Mouse (Mus musculus): ENCODE results near the gene Lrrc75a. TPM values are rescaled to one million over a fixed set of nuclear protein-coding genes. Genes with fewer than 3 reads are reported as not detected.

Gene Lrrc75a
- polyA plus RNA-seq, 1 experiment, result 10.1 TPM

DNA sequence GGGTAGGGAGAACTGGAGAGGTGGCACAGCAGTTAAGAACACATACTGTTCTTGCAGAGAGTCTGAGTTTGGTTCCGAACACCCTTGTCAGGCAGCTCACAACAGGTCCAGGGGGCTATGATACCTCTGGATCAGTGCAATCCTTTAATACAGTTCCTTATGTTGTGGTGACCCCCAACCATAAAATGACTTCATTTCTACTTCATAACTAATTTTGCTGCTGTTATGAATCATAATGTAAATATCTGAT, 40.4 kb downstream of the Lrrc75a start:
- no peak overlapping the region for H3K27ac ChIP-seq (ENCODE audit: insufficient read depth, low read depth, low read length)
- peaks cover 15% of the 10 kb centered on the region for H3K4me1 ChIP-seq (ENCODE audit: control insufficient read depth, insufficient read depth, low read length)
- TF ChIP-seq CTCF (IDR thresholded peaks at IDR 0.05; ENCODE audit: low read depth, low read length) (no peak), POLR2A (IDR thresholded peaks at IDR 0.05; ENCODE audit: borderline replicate concordance, low read depth, low read length) (no peak)
- no peak overlapping the region for H3K4me3 ChIP-seq (ENCODE audit: insufficient read depth, low read length)

GRCm38 (mm10) chr11:62607170-62607951, 41.0 kb downstream of the Lrrc75a start:
- no peak overlapping the region for H3K4me3 ChIP-seq (ENCODE audit: insufficient read depth, low read length)
- no peak overlapping the region for H3K27ac ChIP-seq (ENCODE audit: insufficient read depth, low read depth, low read length)
- TF ChIP-seq POLR2A (IDR thresholded peaks at IDR 0.05; ENCODE audit: borderline replicate concordance, low read depth, low read length) (no peak), CTCF (IDR thresholded peaks at IDR 0.05; ENCODE audit: low read depth, low read length) (no peak)
- H3K4me1 ChIP-seq (ENCODE audit: control insufficient read depth, insufficient read depth, low read length), result peaks cover 15% of the 10 kb centered on the region

DNA sequence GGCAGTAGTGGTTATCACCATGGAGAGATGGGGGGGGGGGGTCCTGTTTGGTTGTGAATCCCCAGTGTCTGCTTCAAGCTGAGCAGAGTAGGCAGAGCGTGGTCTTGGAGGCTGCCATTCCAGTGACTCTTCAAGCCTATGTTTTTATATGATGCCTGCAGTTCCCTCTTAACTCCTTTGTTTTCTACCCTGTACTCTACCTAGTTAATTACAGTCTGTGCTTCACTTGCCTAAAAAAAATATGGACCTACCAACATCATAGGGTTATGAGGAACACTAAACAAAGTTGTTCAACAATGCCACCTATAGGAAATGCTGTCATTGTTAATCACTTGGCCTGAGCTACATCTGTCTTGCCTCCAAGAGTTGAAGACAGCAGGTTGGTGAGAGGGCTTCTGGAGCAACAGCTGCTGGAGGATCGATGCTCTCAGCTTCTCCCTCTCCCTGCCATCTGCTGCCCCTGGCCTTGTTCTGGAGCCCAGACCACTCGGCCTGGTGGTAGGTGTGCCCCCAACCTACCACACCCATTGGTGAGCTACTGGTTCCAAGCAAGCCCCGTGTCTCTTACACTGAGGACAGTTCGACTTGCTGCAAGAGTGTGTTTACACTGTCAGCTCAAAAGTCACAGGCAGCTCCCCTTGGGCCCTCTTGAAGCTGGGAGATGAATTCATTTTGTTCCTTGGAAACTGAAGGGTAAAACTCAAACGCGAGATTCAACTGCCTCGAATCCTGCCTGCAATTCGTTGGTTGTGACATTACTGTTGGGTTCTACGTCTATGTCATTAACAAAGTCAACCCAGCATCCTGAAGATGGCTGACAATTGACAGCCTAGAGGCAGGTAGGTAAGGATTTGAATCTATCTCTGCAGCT, 41.8 kb downstream of the Lrrc75a start:
- Histone ChIP-seq H3K27ac (ENCODE audit: insufficient read depth, low read depth, low read length) (no peak overlapping the region), H3K4me1 (ENCODE audit: control insufficient read depth, insufficient read depth, low read length) (peaks cover 20% of the 10 kb centered on the region), H3K4me3 (ENCODE audit: insufficient read depth, low read length) (no peak overlapping the region)

GRCm38 (mm10) chr11:62605619-62606298, 42.6 kb downstream of the Lrrc75a start:
- Histone ChIP-seq H3K27ac (ENCODE audit: insufficient read depth, low read depth, low read length) (no peak overlapping the region), H3K4me3 (ENCODE audit: insufficient read depth, low read length) (no peak overlapping the region), H3K4me1 (ENCODE audit: control insufficient read depth, insufficient read depth, low read length) (peaks cover 20% of the 10 kb centered on the region)
- no peak; the same call in 1 of the 2 replicates for TF ChIP-seq CTCF (IDR thresholded peaks at IDR 0.05; ENCODE audit: low read depth, low read length)
- TF ChIP-seq POLR2A (IDR thresholded peaks at IDR 0.05; ENCODE audit: borderline replicate concordance, low read depth, low read length), result no peak

More for the DNA sequence above, 41.8 kb downstream of the Lrrc75a start:
- TF ChIP-seq CTCF (IDR thresholded peaks at IDR 0.05; ENCODE audit: low read depth, low read length) (no peak), POLR2A (IDR thresholded peaks at IDR 0.05; ENCODE audit: borderline replicate concordance, low read depth, low read length) (no peak)

GRCm38 (mm10) chr11:62604886-62605618, 43.3 kb downstream of the Lrrc75a start:
- H3K27ac ChIP-seq (ENCODE audit: insufficient read depth, low read depth, low read length), result no peak overlapping the region

DNA sequence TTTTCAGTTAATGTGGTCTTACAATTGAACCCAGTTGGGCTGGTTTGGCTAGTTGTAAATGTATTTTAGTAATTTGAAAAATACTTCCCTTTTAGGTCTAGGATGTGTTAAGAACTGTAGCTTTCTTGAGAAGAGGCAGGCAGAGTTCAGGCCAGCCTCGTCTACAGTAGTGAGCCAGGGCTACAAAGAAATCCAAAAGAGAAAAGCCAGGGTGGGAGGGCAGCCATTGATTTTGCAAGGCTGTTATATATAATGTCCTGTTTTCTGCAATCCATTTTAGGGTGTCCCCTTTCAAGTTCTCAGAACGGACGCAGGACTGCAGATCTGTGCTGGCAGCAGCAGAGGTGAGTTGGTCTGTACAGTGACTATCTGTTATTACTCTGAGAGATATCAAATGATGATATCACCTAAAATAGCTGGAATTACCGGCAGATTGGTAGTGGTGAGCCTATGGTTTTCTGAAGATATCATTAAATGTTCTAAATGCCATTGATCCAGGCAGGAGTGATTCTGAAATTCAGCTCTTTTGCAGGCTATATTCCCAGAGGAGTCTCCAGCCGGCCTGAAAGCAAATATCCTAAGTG, 44.1 kb downstream of the Lrrc75a start:
- TF ChIP-seq POLR2A (IDR thresholded peaks at IDR 0.05; ENCODE audit: borderline replicate concordance, low read depth, low read length), result no peak
- Histone ChIP-seq H3K4me3 (ENCODE audit: insufficient read depth, low read length) (peak overlapping the region; percentile 84), H3K4me1 (ENCODE audit: control insufficient read depth, insufficient read depth, low read length) (peaks cover 18% of the 10 kb centered on the region), H3K27ac (ENCODE audit: insufficient read depth, low read depth, low read length) (peak overlapping the region; percentile 37)

More at GRCm38 (mm10) chr11:62604886-62605618, 43.3 kb downstream of the Lrrc75a start:
- no peak for TF ChIP-seq CTCF (IDR thresholded peaks at IDR 0.05; ENCODE audit: low read depth, low read length)
- no peak for TF ChIP-seq POLR2A (IDR thresholded peaks at IDR 0.05; ENCODE audit: borderline replicate concordance, low read depth, low read length)
- Histone ChIP-seq H3K4me1 (ENCODE audit: control insufficient read depth, insufficient read depth, low read length) (peaks cover 20% of the 10 kb centered on the region), H3K4me3 (ENCODE audit: insufficient read depth, low read length) (no peak overlapping the region)

DNA sequence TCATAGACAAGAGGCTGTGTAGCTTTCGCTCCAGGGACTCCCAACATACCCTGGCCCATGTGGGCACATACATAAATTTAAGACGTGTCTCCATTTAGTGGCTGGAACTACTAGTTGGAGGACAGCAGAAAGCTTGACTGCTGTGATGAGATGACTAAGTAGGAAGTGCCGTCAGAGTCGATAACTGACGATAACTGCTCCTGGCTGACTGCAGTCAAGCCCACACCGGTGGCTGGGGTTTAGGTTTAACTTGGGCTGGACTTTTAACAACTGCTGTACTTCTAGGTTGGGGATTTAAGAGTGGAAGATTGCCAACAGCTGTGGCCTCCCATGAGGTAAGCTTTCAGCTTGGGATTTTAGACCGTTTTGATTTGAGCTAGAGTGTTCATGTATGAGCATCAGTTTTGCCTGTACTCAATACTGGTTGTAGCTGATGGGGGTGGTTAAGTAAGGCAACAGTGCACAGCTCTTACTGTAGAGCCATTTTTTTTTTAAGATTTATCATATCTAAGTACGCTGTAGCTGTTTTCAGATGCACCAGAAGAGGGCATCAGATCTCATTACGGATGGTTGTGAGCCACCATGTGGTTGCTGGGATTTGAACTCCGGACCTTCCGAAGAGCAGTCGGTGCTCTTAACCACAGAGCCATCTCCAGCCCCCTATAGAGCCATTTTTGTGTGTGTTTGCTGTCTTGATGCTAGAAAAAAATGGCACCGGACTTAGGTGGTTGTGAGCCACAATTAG, 44.8 kb downstream of the Lrrc75a start:
- TF ChIP-seq CTCF (IDR thresholded peaks at IDR 0.05; ENCODE audit: low read depth, low read length), result no peak
- no peak for TF ChIP-seq POLR2A (IDR thresholded peaks at IDR 0.05; ENCODE audit: borderline replicate concordance, low read depth, low read length)
- peak overlapping the region; percentile 96 for H3K27ac ChIP-seq (ENCODE audit: insufficient read depth, low read depth, low read length)
- H3K4me3 ChIP-seq (ENCODE audit: insufficient read depth, low read length), result peak overlapping the region; percentile 84
- peaks cover 12% of the 10 kb centered on the region for H3K4me1 ChIP-seq (ENCODE audit: control insufficient read depth, insufficient read depth, low read length)

DNA sequence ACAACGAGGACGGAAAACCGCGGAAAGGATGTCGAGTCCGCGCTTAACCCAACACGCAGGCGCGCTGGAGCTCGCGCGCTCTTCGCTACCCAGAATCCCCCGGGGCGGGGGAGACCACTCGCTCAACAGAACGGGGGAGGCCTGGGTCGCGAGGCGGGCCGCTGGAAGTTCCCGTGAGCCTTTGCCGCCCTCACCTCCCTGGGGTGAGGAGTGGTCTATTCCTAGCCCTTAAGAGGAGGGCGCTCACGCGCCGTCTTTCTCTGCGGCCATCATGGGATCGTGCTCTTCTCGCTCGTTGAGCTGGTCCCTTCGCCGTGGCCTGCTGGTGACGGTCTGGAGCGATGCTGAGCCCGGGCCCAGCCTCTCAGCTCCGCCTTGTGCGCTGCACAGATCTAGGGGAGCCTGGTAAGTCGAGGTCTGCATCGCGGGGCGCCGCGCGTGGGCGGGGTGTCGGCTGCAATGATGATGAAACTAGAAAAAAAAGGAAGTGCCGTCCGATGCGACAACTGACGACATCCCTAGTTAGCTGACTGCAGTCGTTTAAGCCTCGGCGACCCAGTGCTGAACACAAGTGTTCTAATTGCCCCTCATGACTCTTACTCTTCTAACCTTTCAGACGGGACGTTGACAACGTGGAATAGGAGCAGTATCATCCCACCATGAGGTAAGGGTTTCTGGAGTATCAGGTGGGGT, 45.6 kb downstream of the Lrrc75a start:
- TF ChIP-seq POLR2A (IDR thresholded peaks at IDR 0.05; ENCODE audit: borderline replicate concordance, low read depth, low read length) (peak; percentile 81), CTCF (IDR thresholded peaks at IDR 0.05; ENCODE audit: low read depth, low read length) (no peak)
- Histone ChIP-seq H3K4me1 (ENCODE audit: control insufficient read depth, insufficient read depth, low read length) (peaks cover 9% of the 10 kb centered on the region), H3K27ac (ENCODE audit: insufficient read depth, low read depth, low read length) (peak overlapping the region; percentile 96), H3K4me3 (ENCODE audit: insufficient read depth, low read length) (peak overlapping the region; percentile 84)

Measured in bone marrow macrophage, adult 2 months (primary cell).